Mouse (Mus musculus) limb, embryonic 11.5 days (tissue): ENCODE measurements around the gene Ephb2. TPM values are rescaled to one million over a fixed set of nuclear protein-coding genes. Genes with fewer than 3 reads are reported as not detected.

Experiments used
- ATAC-seq: fragments of 200-750 bp; cut with Nextera tagmentation; 2 replicates; pipeline ENCODE4 v1.8.0; 2017; ENCODE audit warnings: low read depth; ENCODE audit not compliant: insufficient number of reproducible peaks, low FRiP score, low TSS enrichment
- DNase-seq: peaks from one replicate; pipeline ENCODE4 v3.0.0-alpha.2; 2015; ENCODE audit warnings: low spot score
- H3K27ac ChIP-seq: fragments of 300-500 bp; sonication (generic); replicated peaks from 2 replicates; pipeline ENCODE4 v1.5.1; 2014; ENCODE audit warnings: low read depth, mild to moderate bottlenecking, low read length
- H3K27me3 ChIP-seq: fragments of 300-500 bp; sonication (generic); 2 replicates; pipeline ENCODE4 v1.6.1; 2014; ENCODE audit warnings: mild to moderate bottlenecking, low read length, mixed read lengths; ENCODE audit not compliant: control insufficient read depth, insufficient read depth
- H3K36me3 ChIP-seq: fragments of 300-500 bp; sonication (generic); 2 replicates; pipeline ENCODE4 v1.6.1; 2014; ENCODE audit warnings: mild to moderate bottlenecking, low read length, moderate library complexity, mixed read lengths; ENCODE audit not compliant: control insufficient read depth, insufficient read depth
- H3K4me1 ChIP-seq: fragments of 300-500 bp; sonication (generic); 2 replicates; pipeline ENCODE4 v1.6.1; 2014; ENCODE audit warnings: low read length, mixed read lengths; ENCODE audit not compliant: control insufficient read depth, insufficient read depth
- H3K4me2 ChIP-seq: fragments of 300-500 bp; sonication (generic); 2 replicates; pipeline ENCODE4 v1.6.1; 2014; ENCODE audit warnings: low read depth, mild to moderate bottlenecking, moderate library complexity; ENCODE audit not compliant: severe bottlenecking
- H3K4me3 ChIP-seq: fragments of 300-500 bp; sonication (generic); 2 replicates; pipeline ENCODE4 v1.5.1; 2014; ENCODE audit warnings: low read depth, low read length
- H3K9ac ChIP-seq: fragments of 300-500 bp; sonication (generic); 2 replicates; pipeline ENCODE4 v1.6.1; 2014; ENCODE audit warnings: mild to moderate bottlenecking, low read length
- H3K9me3 ChIP-seq: fragments of 300-500 bp; sonication (generic); 2 replicates; pipeline ENCODE4 v1.6.1; 2016; ENCODE audit warnings: low read length; ENCODE audit not compliant: control insufficient read depth
- WGBS: fragments of 180-500 bp; shearing (Covaris S2); extraction: QIAGEN DNeasy Blood & Tissue Kit; methylation state at CpG from one replicate; pipeline ENCODE4 v1.1.7; 2014; 5-methylcytosine and 5-hydroxymethylcytosine counted together
- polyA plus RNA-seq: library from polyadenylated mRNA; unstranded; fragments of >200 nt; fragmentation: Nextera tagmentation; extraction: Ambion mirVana; gene quantifications from 2 replicates; pipeline ENCODE4 v1.2.1, GENCODE M21; 2014

The Ephb2 gene
- polyA plus RNA-seq, 1 experiment from 2014 or later, result 12.5 TPM

GRCm38 (mm10) chr4:136786453-136787276 lies 49.1 kb downstream of the Ephb2 start:
- no peaks in the 10 kb centered on the region for H3K9me3 ChIP-seq
- H3K27me3 ChIP-seq, result no peaks in the 10 kb centered on the region
- WGBS, result 19% methylated on average over 26 of the region's 26 CpGs
- H3K4me1 ChIP-seq, result peaks cover 29% of the 10 kb centered on the region; the same call in 1 of the 2 replicates
- H3K9ac ChIP-seq, result no peak overlapping the region
- H3K36me3 ChIP-seq, result no peaks in the 10 kb centered on the region
- H3K4me2 ChIP-seq, result 0 out of 2 replicates have a peak overlapping the region, but pooled peaks have one; percentile 4
- H3K27ac ChIP-seq, result no peak overlapping the region
- DNase-seq (no peak), ATAC-seq (no peak)
- H3K4me3 ChIP-seq, result no peak overlapping the region

- ATAC-seq (peak; percentile 44; the same call in 1 of the 2 replicates), DNase-seq (peak; percentile 76)
- Histone ChIP-seq H3K9me3 (no peaks in the 10 kb centered on the region), H3K27ac (peak overlapping the region; percentile 16; the same call in 1 of the 2 replicates), H3K27me3 (no peaks in the 10 kb centered on the region), H3K36me3 (no peaks in the 10 kb centered on the region), H3K4me3 (no peak overlapping the region), H3K9ac (no peak overlapping the region), H3K4me1 (peaks cover 37% of the 10 kb centered on the region; the same call in 1 of the 2 replicates), H3K4me2 (peak overlapping the region; percentile 10; the same call in 1 of the 2 replicates)
- WGBS, result 12% methylated on average over 22 of the region's 22 CpGs
Measured at GRCm38 (mm10) chr4:136783552-136784150, 52.1 kb downstream of the Ephb2 start.

- H3K36me3 ChIP-seq, result no peaks in the 10 kb centered on the region
- no peak for DNase-seq
- H3K27ac ChIP-seq, result no peak overlapping the region
- no peaks in the 10 kb centered on the region for H3K9me3 ChIP-seq
- peaks cover 41% of the 10 kb centered on the region; the same call in 1 of the 2 replicates for H3K4me1 ChIP-seq
- H3K4me3 ChIP-seq, result no peak overlapping the region
- 100% methylated on average over 1 of the region's 1 CpGs for whole genome bisulfite sequencing
- no peaks in the 10 kb centered on the region for H3K27me3 ChIP-seq
- no peak overlapping the region for H3K4me2 ChIP-seq
- ATAC-seq, result no peak
- H3K9ac ChIP-seq, result no peak overlapping the region
Measured at GRCm38 (mm10) chr4:136782579-136782925, 53.2 kb downstream of the Ephb2 start.

- no peak overlapping the region for H3K9ac ChIP-seq
- H3K4me2 ChIP-seq, result no peak overlapping the region
- DNase-seq (no peak), ATAC-seq (no peak)
- H3K4me1 ChIP-seq, result peaks cover 41% of the 10 kb centered on the region
- H3K27me3 ChIP-seq, result no peaks in the 10 kb centered on the region
- no peak overlapping the region for H3K4me3 ChIP-seq
- no peaks in the 10 kb centered on the region for H3K36me3 ChIP-seq
- H3K27ac ChIP-seq, result no peak overlapping the region
- no peaks in the 10 kb centered on the region for H3K9me3 ChIP-seq
- 94% methylated on average over 13 of the region's 13 CpGs for WGBS
Measured at GRCm38 (mm10) chr4:136781868-136782578, 53.8 kb downstream of the Ephb2 start.

GRCm38 (mm10) chr4:136780201-136780895 lies 55.4 kb downstream of the Ephb2 start:
- 52% methylated on average over 20 of the region's 20 CpGs for WGBS
- H3K36me3 ChIP-seq, result no peaks in the 10 kb centered on the region
- DNase-seq (peak; percentile 70), ATAC-seq (peak; percentile 39; the same call in 1 of the 2 replicates)
- no peak overlapping the region for H3K9ac ChIP-seq
- H3K27ac ChIP-seq, result peak overlapping the region; percentile 23
- no peak overlapping the region for H3K4me3 ChIP-seq
- H3K9me3 ChIP-seq, result no peaks in the 10 kb centered on the region
- no peaks in the 10 kb centered on the region for H3K27me3 ChIP-seq
- no peak overlapping the region for H3K4me2 ChIP-seq
- H3K4me1 ChIP-seq, result peaks cover 37% of the 10 kb centered on the region

- Histone ChIP-seq H3K36me3 (no peaks in the 10 kb centered on the region), H3K4me2 (no peak overlapping the region), H3K4me1 (peaks cover 35% of the 10 kb centered on the region), H3K27me3 (no peaks in the 10 kb centered on the region), H3K27ac (no peak overlapping the region), H3K9ac (no peak overlapping the region), H3K9me3 (no peaks in the 10 kb centered on the region), H3K4me3 (no peak overlapping the region)
- 82% methylated on average over 11 of the region's 11 CpGs for WGBS
- ATAC-seq, result no peak
- DNase-seq, result no peak
Measured at GRCm38 (mm10) chr4:136779156-136779555, 56.6 kb downstream of the Ephb2 start.

GRCm38 (mm10) chr4:136776471-136776892 lies 59.3 kb downstream of the Ephb2 start:
- no peaks in the 10 kb centered on the region for H3K36me3 ChIP-seq
- H3K27ac ChIP-seq, result no peak overlapping the region
- WGBS, result 15% methylated on average over 9 of the region's 9 CpGs
- no peak overlapping the region for H3K4me3 ChIP-seq
- no peaks in the 10 kb centered on the region for H3K9me3 ChIP-seq
- peaks cover 43% of the 10 kb centered on the region for H3K4me1 ChIP-seq
- no peak overlapping the region for H3K4me2 ChIP-seq
- ATAC-seq (0 out of 2 replicates have a peak, but pooled peaks have one; percentile 24), DNase-seq (no peak)
- H3K9ac ChIP-seq, result no peak overlapping the region
- no peaks in the 10 kb centered on the region for H3K27me3 ChIP-seq

- Histone ChIP-seq H3K9me3 (no peaks in the 10 kb centered on the region), H3K9ac (no peak overlapping the region), H3K36me3 (no peaks in the 10 kb centered on the region), H3K4me2 (no peak overlapping the region), H3K27me3 (no peaks in the 10 kb centered on the region), H3K27ac (no peak overlapping the region), H3K4me3 (no peak overlapping the region), H3K4me1 (peaks cover 43% of the 10 kb centered on the region)
- ATAC-seq, result no peak
- 91% methylated on average over 2 of the region's 2 CpGs for WGBS
- DNase-seq, result no peak
Measured at GRCm38 (mm10) chr4:136775903-136776302, 59.9 kb downstream of the Ephb2 start.
